ENCODE assay signal across 8 mouse cellular contexts in the genomic region with DNA sequence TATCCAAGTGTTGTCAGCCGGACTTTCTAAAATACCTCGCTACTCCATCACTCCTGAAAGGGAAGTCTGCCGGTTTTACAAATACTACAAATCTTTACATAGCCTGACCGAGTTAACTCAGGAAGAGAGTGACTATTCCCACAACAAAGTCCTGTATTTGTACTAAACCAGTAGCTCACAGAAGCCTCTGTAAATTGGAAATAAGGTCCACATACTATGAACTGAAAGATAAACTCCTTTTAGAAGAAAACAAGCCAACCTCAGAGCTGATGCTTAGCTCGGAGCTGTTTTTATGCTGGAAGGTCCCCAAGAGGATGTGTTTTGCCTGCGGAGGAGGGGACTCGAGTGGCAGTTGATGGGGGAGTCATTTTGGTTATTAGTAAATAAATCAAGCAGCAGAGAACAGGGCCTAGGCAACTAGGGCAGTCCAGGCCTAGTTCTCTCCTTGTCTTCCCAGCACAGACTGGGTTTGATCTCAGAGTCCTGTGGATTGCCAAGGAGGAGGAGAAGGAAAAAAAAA. TPM values are rescaled to one million over a fixed set of nuclear protein-coding genes. Genes with fewer than 3 reads are reported as not detected.
DNase-seq lines count a peak whose midpoint lies in the region; ATAC-seq and TF ChIP-seq lines count a peak whose summit lies in the region.

No protein-coding gene starts in this region.

- H3K4me2 ChIP-seq in forebrain, embryonic 13.5 days, result peak overlapping the region; percentile 87
- H3K4me2 ChIP-seq in intestine, embryonic 15.5 days (replicated peaks), result peak overlapping the region; percentile 90
- peak overlapping the region; percentile 99 for H3K4me2 ChIP-seq in liver, embryonic 16.5 days (ENCODE audit: low read depth, low read length)
- H3K4me2 ChIP-seq in neural tube, embryonic 15.5 days, result peak overlapping the region; percentile 86

- no peaks in the 10 kb centered on the region for H3K36me3 ChIP-seq in liver, adult 2 months (ENCODE audit: control insufficient read depth, insufficient read depth, low read length)
- H3K36me3 ChIP-seq in forebrain, embryonic 13.5 days (ENCODE audit: poor library complexity, severe bottlenecking), result no peaks in the 10 kb centered on the region
- H3K36me3 ChIP-seq in intestine, embryonic 15.5 days, result no peaks in the 10 kb centered on the region
- no peaks in the 10 kb centered on the region for H3K36me3 ChIP-seq in liver, embryonic 16.5 days (ENCODE audit: control insufficient read depth, insufficient read depth)
- no peaks in the 10 kb centered on the region for H3K36me3 ChIP-seq in neural tube, embryonic 15.5 days

- H3K27ac ChIP-seq in liver, adult 2 months (replicated peaks; ENCODE audit: insufficient read depth, low read depth, low read length), result peak overlapping the region; percentile 95
- H3K27ac ChIP-seq in forebrain, embryonic 13.5 days, result peak overlapping the region; percentile 96
- peak overlapping the region; percentile 93 for H3K27ac ChIP-seq in intestine, embryonic 15.5 days
- peak overlapping the region; percentile 92 for H3K27ac ChIP-seq in liver, embryonic 16.5 days (ENCODE audit: low read length)
- H3K27ac ChIP-seq in neural tube, embryonic 15.5 days (replicated peaks), result peak overlapping the region; percentile 95

- H3K9ac ChIP-seq in liver, adult 2 months (ENCODE audit: low read depth, low read length), result 0 out of 2 replicates have a peak overlapping the region, but pooled peaks have one; percentile 99
- peak overlapping the region; percentile 100 for H3K9ac ChIP-seq in forebrain, embryonic 13.5 days
- H3K9ac ChIP-seq in intestine, embryonic 15.5 days, result peak overlapping the region; percentile 94; the same call in 1 of the 2 replicates
- H3K9ac ChIP-seq in liver, embryonic 16.5 days (ENCODE audit: low read depth, low read length), result peak overlapping the region; percentile 96
- H3K9ac ChIP-seq in neural tube, embryonic 15.5 days (replicated peaks), result peak overlapping the region; percentile 98

- peak; percentile 28 for DNase-seq in liver, adult 2 months (ENCODE audit: extremely low read depth, low read depth, low spot score)
- no peak for DNase-seq in liver
- DNase-seq in adrenal gland, adult 2 months, result peak; percentile 66

- no peaks in the 10 kb centered on the region for H3K9me3 ChIP-seq in forebrain, embryonic 13.5 days (replicated peaks)
- no peaks in the 10 kb centered on the region for H3K9me3 ChIP-seq in intestine, embryonic 15.5 days
- no peaks in the 10 kb centered on the region for H3K9me3 ChIP-seq in liver, embryonic 16.5 days (replicated peaks; ENCODE audit: control insufficient read depth, low read length)
- H3K9me3 ChIP-seq in neural tube, embryonic 15.5 days (replicated peaks), result no peaks in the 10 kb centered on the region

- no peak for TF ChIP-seq POLR2A in liver, adult 2 months (IDR thresholded peaks at IDR 0.05; ENCODE audit: extremely low read depth, insufficient read depth, low read length)

- no peak overlapping the region for H3K4me3 ChIP-seq in liver, adult 2 months (ENCODE audit: insufficient read depth, low read depth, low read length)
- H3K4me3 ChIP-seq in forebrain, embryonic 13.5 days, result peak overlapping the region; percentile 99
- peak overlapping the region; percentile 93 for H3K4me3 ChIP-seq in intestine, embryonic 15.5 days (replicated peaks)
- H3K4me3 ChIP-seq in liver, embryonic 16.5 days (ENCODE audit: low read depth, low read length), result peak overlapping the region; percentile 96
- H3K4me3 ChIP-seq in neural tube, embryonic 15.5 days (replicated peaks), result peak overlapping the region; percentile 97

- H3K79me2 ChIP-seq in liver, adult 2 months (ENCODE audit: control insufficient read depth, insufficient read depth, low read length), result peaks cover 14% of the 10 kb centered on the region; the same call in 1 of the 2 replicates

- no peaks in the 10 kb centered on the region for H3K27me3 ChIP-seq in liver, adult 2 months (ENCODE audit: control insufficient read depth, insufficient read depth, low read length)
- H3K27me3 ChIP-seq in forebrain, embryonic 13.5 days, result no peaks in the 10 kb centered on the region
- H3K27me3 ChIP-seq in intestine, embryonic 15.5 days (replicated peaks), result no peaks in the 10 kb centered on the region
- no peaks in the 10 kb centered on the region for H3K27me3 ChIP-seq in liver, embryonic 16.5 days (ENCODE audit: control insufficient read depth, insufficient read depth, low read depth, low read length)
- no peaks in the 10 kb centered on the region; the same call in 1 of the 2 replicates for H3K27me3 ChIP-seq in neural tube, embryonic 15.5 days (replicated peaks)

- peaks cover 11% of the 10 kb centered on the region for H3K4me1 ChIP-seq in liver, adult 2 months (ENCODE audit: control insufficient read depth, insufficient read depth, low read length)
- peaks cover 45% of the 10 kb centered on the region for H3K4me1 ChIP-seq in forebrain, embryonic 13.5 days
- H3K4me1 ChIP-seq in intestine, embryonic 15.5 days (replicated peaks), result no peaks in the 10 kb centered on the region; the same call in 1 of the 2 replicates
- peaks cover 17% of the 10 kb centered on the region for H3K4me1 ChIP-seq in liver, embryonic 16.5 days (ENCODE audit: control insufficient read depth, low read depth, low read length)
- peaks cover 32% of the 10 kb centered on the region for H3K4me1 ChIP-seq in neural tube, embryonic 15.5 days

- ATAC-seq in forebrain, embryonic 13.5 days, result no peak
- ATAC-seq in intestine, embryonic 15.5 days, result no peak
- no peak for ATAC-seq in liver, embryonic 16.5 days (ENCODE audit: low read depth)
- no peak for ATAC-seq in neural tube, embryonic 15.5 days (ENCODE audit: low FRiP score)
- ATAC-seq in megakaryocyte progenitor cell, adult 5-6 weeks (replicated peaks; ENCODE audit: poor library complexity), result no peak

- TF ChIP-seq CTCF in liver, adult 2 months (IDR thresholded peaks at IDR 0.05; ENCODE audit: low read depth, low read length), result no peak

- 24% methylated on average over 7 of the region's 7 CpGs for WGBS in liver, adult 2 months
- 5% methylated on average over 7 of the region's 7 CpGs for WGBS in forebrain, embryonic 13.5 days
- 22% methylated on average over 7 of the region's 7 CpGs for WGBS in intestine, embryonic 15.5 days
- 37% methylated on average over 7 of the region's 7 CpGs for WGBS in liver, embryonic 16.5 days (ENCODE audit: insufficient replicate concordance)
- 3% methylated on average over 7 of the region's 7 CpGs for WGBS in neural tube, embryonic 15.5 days

RNA-seq across cellular contexts. Expression of a gene that starts 1.8 kb away (rescaled TPM):
- 3.6 and 4.9 TPM in 2 replicates for total RNA-seq in liver, adult 2 months (2014; rRNA removed)
- polyA plus RNA-seq in liver, adult 2 months (2012; rRNA removed), result 5.4 and 5.8 TPM in 2 replicates
- 10 to 100 TPM; 13.1 to 14.0 TPM for total RNA-seq in adrenal gland, adult 2 months (2021)
- 15.5 and 22.9 TPM in 2 replicates for polyA plus RNA-seq in adrenal gland, adult 2 months (2012; rRNA removed)
- polyA plus RNA-seq in forebrain, embryonic 13.5 days (2015; fragmentation: Nextera tagmentation; extraction: Ambion mirVana), result 23.9 and 25.9 TPM in 2 replicates
- polyA plus RNA-seq in intestine, embryonic 15.5 days (2015; fragmentation: Nextera tagmentation; extraction: Ambion mirVana), result 10.0 and 10.1 TPM in 2 replicates
- 4.2 and 4.9 TPM in 2 replicates for polyA plus RNA-seq in liver, embryonic 16.5 days (2015; fragmentation: Nextera tagmentation; extraction: Ambion mirVana)
- polyA plus RNA-seq in neural tube, embryonic 15.5 days (2015; fragmentation: Nextera tagmentation; extraction: Ambion mirVana), result 14.7 and 15.3 TPM in 2 replicates
- total RNA-seq in megakaryocyte progenitor cell, adult 5-6 weeks (2015), result 23.9 and 28.5 TPM in 2 replicates
- total RNA-seq in megakaryocyte progenitor cell, adult 5-6 weeks (2017), result 17.3 and 23.5 TPM in 2 replicates
